Mouse (Mus musculus): Measurements from ENCODE around the gene Polr3g.

DNA sequence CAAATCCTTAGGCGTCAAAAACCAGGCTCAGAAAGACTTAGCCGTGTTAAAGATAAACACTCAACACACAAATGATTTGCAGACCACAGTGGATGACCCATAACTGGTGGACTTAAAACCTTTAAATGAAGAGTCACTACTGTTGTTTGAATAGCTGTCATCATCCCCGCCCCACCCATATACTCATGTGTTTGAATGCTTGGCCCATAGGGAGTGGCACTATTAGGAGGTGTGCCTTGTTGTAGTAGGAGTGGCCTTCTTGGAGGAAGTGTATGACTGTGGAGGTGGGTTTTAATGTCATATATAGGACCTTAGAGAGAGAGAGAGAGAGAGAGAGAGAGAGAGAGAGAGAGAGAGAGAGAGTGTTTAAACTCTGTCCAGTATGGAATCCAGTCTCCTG, 27.7 kb downstream of the Polr3g start:
- TF ChIP-seq CTCF (conservative IDR thresholded peaks at IDR 0.05; ENCODE audit: insufficient read depth, insufficient read length, low read depth, low read length) (no peak), POLR2A (IDR thresholded peaks at IDR 0.05; ENCODE audit: low read depth, low read length) (no peak)
